Mouse (Mus musculus) thymus, postnatal 0 days (tissue): ENCODE measurements around the gene Gm8693. TPM values are rescaled to one million over a fixed set of nuclear protein-coding genes. Genes with fewer than 3 reads are reported as not detected.
"Not testable (repeated sequence)": the region's sequence is repeated elsewhere in the genome, so short reads cannot be mapped to it uniquely, and the experiment has no call there.

Source experiments
- DNase-seq: peaks from one replicate; pipeline ENCODE4 v3.0.0-alpha.2; 2015; ENCODE audit warnings: low spot score
- polyA plus RNA-seq: library from polyadenylated mRNA; unstranded; fragments of >200 nt; fragmentation: Nextera tagmentation; extraction: Ambion mirVana; gene quantifications from 2 replicates; pipeline ENCODE4 v1.2.1, GENCODE M21; 2015

Gm8693 gene
- not detected in 2 replicates for polyA plus RNA-seq

DNA sequence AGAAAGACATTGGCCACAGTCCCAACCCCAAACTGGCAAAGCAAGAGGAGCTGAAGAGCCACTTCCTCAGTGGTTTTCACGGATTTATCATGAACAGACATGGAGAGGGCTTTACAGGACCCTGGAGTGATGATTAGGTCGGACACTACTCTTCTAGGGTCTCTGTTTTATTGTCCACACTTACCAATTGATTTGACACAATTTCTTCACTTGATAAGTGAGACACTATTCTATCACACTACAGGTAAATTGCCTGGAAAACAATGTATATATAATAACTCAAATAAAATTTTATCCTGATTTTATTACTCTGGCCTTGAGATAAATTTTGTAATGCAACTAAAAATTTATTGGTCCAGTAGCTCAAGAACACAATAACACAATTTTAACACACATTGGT, at the start of gene Gm8693:
TSS of gene Gm8693 (minus strand) at position 101 of the 400 bp plus-strand sequence.
- DNase-seq, result not testable (repeated sequence)

DNA sequence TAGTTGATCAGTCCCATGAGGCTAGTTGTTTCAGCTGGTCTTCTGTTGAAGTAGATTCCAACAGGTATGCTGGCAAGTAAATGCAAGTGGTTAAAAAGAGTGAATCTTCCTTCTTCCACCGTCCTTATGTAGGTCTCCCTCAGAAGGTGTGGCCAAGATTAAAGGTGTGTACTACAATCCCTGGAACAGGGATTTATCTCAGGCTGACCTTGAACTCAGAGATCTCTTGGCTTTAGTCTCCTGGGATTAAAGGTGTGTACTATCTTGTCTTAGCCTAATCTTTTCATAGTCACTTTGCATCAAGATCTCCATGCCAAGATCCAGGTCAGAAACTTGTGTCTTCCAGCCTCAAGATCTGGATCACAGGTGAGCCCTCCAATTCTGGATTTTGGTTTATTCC, 27.5 kb upstream of the Gm8693 start, which contains the start of gene Gm4567:
TSS of gene Gm4567 (minus strand) at position 101 of the 400 bp plus-strand sequence.
- not testable (repeated sequence) for DNase-seq

DNA sequence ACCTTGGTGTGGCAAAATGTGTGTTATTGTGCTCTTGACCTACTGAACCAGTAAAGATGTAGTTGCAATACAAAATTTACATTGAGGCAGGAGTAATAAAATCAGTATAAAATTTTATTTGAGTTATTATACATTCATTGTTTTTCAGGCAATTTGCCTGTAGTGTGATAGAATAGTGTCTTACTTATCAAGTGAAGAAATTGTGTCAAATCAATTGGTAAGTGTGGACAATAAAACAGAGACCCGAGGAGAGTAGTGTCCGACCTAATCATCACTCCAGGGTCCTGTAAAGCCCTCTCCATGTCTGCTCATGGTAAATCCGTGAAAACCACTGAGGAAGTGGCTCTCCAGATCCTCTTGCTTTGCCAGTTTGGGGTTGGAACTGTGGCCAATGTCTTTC, 34.4 kb downstream of the Gm8693 start, which contains the start of gene Vmn1r155:
TSS of gene Vmn1r155 (plus strand) at position 301 of the 400 bp plus-strand sequence.
- not testable (repeated sequence) for DNase-seq

Other genes with a start within 250 kb of the Gm8693 start
- gene Gm10665, start 228.2 kb downstream of the Gm8693 start, polyA plus RNA-seq, result not detected in 2 replicates
- not detected in 2 replicates for gene Vmn1r151, start 192.6 kb downstream of the Gm8693 start, polyA plus RNA-seq
- gene Vmn1r152, start 169.3 kb downstream of the Gm8693 start, polyA plus RNA-seq, result not detected in 2 replicates
- not detected in 2 replicates for gene Gm8677, start 157.4 kb downstream of the Gm8693 start, polyA plus RNA-seq
- gene Gm4201, start 127.0 kb downstream of the Gm8693 start, polyA plus RNA-seq, result not detected in 2 replicates
- not detected in 2 replicates for gene Gm4565, start 104.2 kb downstream of the Gm8693 start, polyA plus RNA-seq
- gene Vmn1r155, start 34.3 kb downstream of the Gm8693 start, polyA plus RNA-seq, result not detected in 2 replicates
- not detected in 2 replicates for gene Gm4567, start 27.4 kb upstream of the Gm8693 start, polyA plus RNA-seq
- gene Vmn1r157, start 69.4 kb upstream of the Gm8693 start, polyA plus RNA-seq, result not detected in 2 replicates
- gene Vmn1r158, start 98.5 kb upstream of the Gm8693 start, polyA plus RNA-seq, result not detected in 2 replicates
- gene Vmn1r159, start 151.3 kb upstream of the Gm8693 start, polyA plus RNA-seq, result not detected in 2 replicates
- gene Vmn1r160, start 178.9 kb upstream of the Gm8693 start, polyA plus RNA-seq, result not detected in 2 replicates